Mouse (Mus musculus): Measurements from ENCODE around the gene Krtap5-5.
"Not testable (repeated sequence)": the region's sequence is repeated elsewhere in the genome, so short reads cannot be mapped to it uniquely, and the experiment has no call there.

DNA sequence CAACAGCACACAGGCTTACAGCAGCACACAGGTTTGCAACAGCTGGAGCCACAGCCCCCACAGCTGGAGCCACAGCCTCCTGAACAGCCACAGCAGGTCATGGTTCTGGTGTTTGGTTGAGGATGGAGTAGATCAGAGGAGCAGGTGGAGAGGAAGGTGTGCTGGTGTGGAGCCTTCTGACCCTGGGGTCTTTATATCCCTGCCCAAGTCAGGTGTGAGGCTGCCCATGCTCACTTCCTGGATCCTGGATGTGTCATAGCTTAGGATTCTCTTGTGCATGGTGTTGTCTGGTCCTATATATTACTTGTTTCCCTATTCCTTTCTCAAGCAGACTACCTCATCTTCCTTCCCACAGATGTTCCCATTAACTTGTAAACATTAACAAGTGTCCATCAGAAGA is 44.5 kb upstream of the Krtap5-5 start, which contains the start of gene Gm4559:
- TF ChIP-seq CTCF (IDR thresholded peaks at IDR 0.05; ENCODE audit: control insufficient read depth, insufficient read depth, insufficient replicate concordance, low read depth, low read length); POLR2A (IDR thresholded peaks at IDR 0.05; ENCODE audit: control insufficient read depth, low read depth, low read length): not testable (repeated sequence)
